Mouse (Mus musculus) embryonic facial prominence, embryonic 14.5 days (tissue): Measurements from ENCODE around the gene Slc4a4. TPM values are rescaled to one million over a fixed set of nuclear protein-coding genes. Genes with fewer than 3 reads are reported as not detected.

Experiments used
- ATAC-seq: fragments of 200-750 bp; cut with Nextera tagmentation; 2 replicates; pipeline ENCODE4 v1.8.0; 2017; ENCODE audit warnings: low read depth, moderate number of reproducible peaks, moderate TSS enrichment
- DNase-seq: peaks from one replicate; pipeline ENCODE4 v3.0.0-alpha.2; 2015; ENCODE audit warnings: low spot score
- H3K27ac ChIP-seq: fragments of 300-500 bp; sonication (generic); replicated peaks from 2 replicates; pipeline ENCODE4 v1.5.1; 2014; ENCODE audit warnings: low read depth, mild to moderate bottlenecking, low read length, moderate library complexity
- H3K27me3 ChIP-seq: fragments of 300-500 bp; sonication (generic); replicated peaks from 2 replicates; pipeline ENCODE4 v1.6.1; 2014; ENCODE audit warnings: low read length; ENCODE audit not compliant: control insufficient read depth, insufficient read depth
- H3K36me3 ChIP-seq: fragments of 300-500 bp; sonication (generic); 2 replicates; pipeline ENCODE4 v1.6.1; 2014; ENCODE audit warnings: low read length, mixed read lengths; ENCODE audit not compliant: control insufficient read depth, insufficient read depth
- H3K4me1 ChIP-seq: fragments of 300-500 bp; sonication (generic); 2 replicates; pipeline ENCODE4 v1.6.1; 2014; ENCODE audit warnings: antibody characterized with exemption, low read length; ENCODE audit not compliant: control insufficient read depth, insufficient read depth
- H3K4me2 ChIP-seq: fragments of 300-500 bp; sonication (generic); 2 replicates; pipeline ENCODE4 v1.6.1; 2014; ENCODE audit warnings: low read depth, mild to moderate bottlenecking, low read length, moderate library complexity, mixed read lengths
- H3K4me3 ChIP-seq: fragments of 300-500 bp; sonication (generic); 2 replicates; pipeline ENCODE4 v1.5.1; 2014; ENCODE audit warnings: low read depth, mild to moderate bottlenecking, low read length
- H3K9ac ChIP-seq: fragments of 300-500 bp; sonication (generic); 2 replicates; pipeline ENCODE4 v1.6.1; 2014; ENCODE audit warnings: low read depth, mild to moderate bottlenecking, low read length, moderate library complexity, mixed read lengths
- H3K9me3 ChIP-seq: fragments of 300-500 bp; sonication (generic); 2 replicates; pipeline ENCODE4 v1.6.1; 2016; ENCODE audit warnings: low read length; ENCODE audit not compliant: control insufficient read depth
- WGBS: fragments of 180-500 bp; shearing (Covaris S2); extraction: QIAGEN DNeasy Blood & Tissue Kit; methylation state at CpG from one replicate; pipeline ENCODE4 v1.1.7; 2014; 5-methylcytosine and 5-hydroxymethylcytosine counted together
- polyA plus RNA-seq: library from polyadenylated mRNA; unstranded; fragments of >200 nt; fragmentation: Nextera tagmentation; extraction: Ambion mirVana; gene quantifications from 2 replicates; pipeline ENCODE4 v1.2.1, GENCODE M21; 2014

The Slc4a4 gene
- polyA plus RNA-seq, 1 experiment from 2014 or later = 4.0 TPM

- no peak overlapping the region for H3K4me2 ChIP-seq
- H3K27me3 ChIP-seq = no peaks in the 10 kb centered on the region
- 55% methylated on average over 1 of the region's 1 CpGs for WGBS
- ATAC-seq = 0 out of 2 replicates have a peak, but pooled peaks have one; percentile 26
- DNase-seq = no peak
- no peak overlapping the region for H3K9ac ChIP-seq
- no peak overlapping the region for H3K27ac ChIP-seq
- H3K9me3 ChIP-seq = no peaks in the 10 kb centered on the region
- no peaks in the 10 kb centered on the region for H3K4me1 ChIP-seq
- H3K4me3 ChIP-seq = no peak overlapping the region
- no peaks in the 10 kb centered on the region for H3K36me3 ChIP-seq
Observed at GRCm38 (mm10) chr5:88903526-88903925, 16.9 kb downstream of the Slc4a4 start.

DNA sequence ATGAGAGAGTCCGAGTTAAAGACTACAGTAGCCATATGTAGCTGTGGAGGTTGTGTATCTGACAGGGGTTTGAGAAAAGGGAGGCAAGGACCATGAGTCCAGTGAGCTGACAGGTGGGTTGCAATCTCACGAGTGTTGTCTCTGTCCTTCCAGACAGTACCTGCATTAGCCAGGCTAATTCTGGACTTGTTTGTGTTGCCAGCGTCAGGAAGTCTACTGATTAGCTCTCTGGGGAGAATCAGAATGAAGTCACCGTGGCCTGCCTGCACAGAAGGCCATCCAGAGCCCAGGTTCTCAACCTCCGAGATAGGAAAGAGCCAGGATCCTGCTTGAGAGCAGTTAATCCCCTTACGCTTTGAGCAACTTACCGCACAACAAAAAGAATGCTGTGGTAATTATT is 18.2 kb downstream of the Slc4a4 start:
- Histone ChIP-seq H3K27me3 (no peaks in the 10 kb centered on the region), H3K4me2 (no peak overlapping the region), H3K4me3 (no peak overlapping the region), H3K9me3 (no peaks in the 10 kb centered on the region), H3K4me1 (no peaks in the 10 kb centered on the region), H3K27ac (no peak overlapping the region), H3K36me3 (no peaks in the 10 kb centered on the region), H3K9ac (no peak overlapping the region)
- WGBS = 63% methylated on average over 7 of the region's 7 CpGs
- ATAC-seq (no peak), DNase-seq (no peak)

DNA sequence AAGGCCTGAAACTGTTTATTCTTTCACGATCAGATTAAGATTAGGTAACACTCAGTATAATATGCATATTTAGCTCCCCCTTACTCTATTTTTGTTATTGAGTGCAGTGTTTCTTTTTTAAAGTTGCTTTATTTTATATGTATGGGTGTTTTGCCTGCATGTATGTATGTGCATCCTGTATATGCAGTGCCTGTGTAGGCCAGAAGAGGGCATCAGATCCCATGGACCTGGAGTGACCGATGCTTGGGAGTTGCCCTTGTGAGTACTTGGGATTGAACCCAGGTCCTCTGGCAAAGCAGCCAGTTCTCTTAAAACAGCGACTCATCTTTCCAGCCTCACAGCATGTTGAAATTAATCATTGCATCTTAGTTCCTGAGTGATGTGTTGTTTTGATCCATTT is 21.0 kb downstream of the Slc4a4 start:
- no peaks in the 10 kb centered on the region for H3K9me3 ChIP-seq
- H3K36me3 ChIP-seq = no peaks in the 10 kb centered on the region
- no peaks in the 10 kb centered on the region for H3K27me3 ChIP-seq
- H3K27ac ChIP-seq = no peak overlapping the region
- 93% methylated on average over 3 of the region's 3 CpGs for WGBS
- ATAC-seq (no peak), DNase-seq (no peak)
- no peak overlapping the region for H3K9ac ChIP-seq
- no peak overlapping the region for H3K4me2 ChIP-seq
- no peak overlapping the region for H3K4me3 ChIP-seq
- H3K4me1 ChIP-seq = no peaks in the 10 kb centered on the region

DNA sequence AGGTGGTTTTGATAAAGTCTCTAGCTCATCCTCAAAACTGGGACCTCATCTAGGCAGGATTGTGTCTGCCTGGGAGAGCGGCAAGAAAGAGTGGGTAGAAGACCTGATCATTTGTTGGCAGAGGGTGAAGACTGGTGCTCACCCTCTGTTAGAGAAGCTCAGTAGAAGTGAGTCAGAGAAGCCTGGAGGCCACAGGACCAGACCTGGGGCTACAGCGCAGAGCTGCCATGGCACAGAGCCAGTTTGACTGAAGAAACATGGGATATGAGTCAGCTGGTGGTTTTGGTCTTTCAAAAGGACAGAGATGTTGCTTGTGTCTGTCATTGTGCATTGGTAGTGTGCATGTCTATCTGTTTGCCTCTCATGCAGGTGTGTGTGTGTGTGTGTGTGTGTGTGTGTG is 26.0 kb downstream of the Slc4a4 start:
- ATAC-seq (no peak), DNase-seq (no peak)
- Histone ChIP-seq H3K9me3 (no peaks in the 10 kb centered on the region), H3K36me3 (no peaks in the 10 kb centered on the region), H3K4me1 (no peaks in the 10 kb centered on the region), H3K27me3 (no peaks in the 10 kb centered on the region), H3K9ac (no peak overlapping the region), H3K4me3 (no peak overlapping the region), H3K27ac (no peak overlapping the region), H3K4me2 (no peak overlapping the region)
- WGBS = 88% methylated on average over 2 of the region's 2 CpGs

DNA sequence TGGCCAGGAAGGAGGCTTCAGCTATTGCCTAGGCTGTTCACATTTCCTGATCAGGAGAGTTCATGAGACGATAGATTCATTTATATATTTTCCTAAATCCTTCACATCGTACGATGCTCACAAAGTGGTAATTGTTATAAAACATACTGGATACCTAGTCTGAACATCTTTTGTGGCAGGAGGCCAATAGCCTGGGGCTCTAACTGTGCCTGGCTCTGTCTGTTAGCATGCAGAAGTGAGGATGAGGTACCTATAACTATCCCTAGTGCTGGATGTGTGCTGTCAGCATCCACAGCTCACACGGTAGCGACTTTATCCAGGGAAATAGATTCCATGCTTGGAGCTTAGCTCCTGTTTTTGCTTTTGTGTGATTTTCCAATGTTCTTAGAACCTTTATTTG is 28.5 kb downstream of the Slc4a4 start:
- DNase-seq = no peak
- 84% methylated on average over 5 of the region's 5 CpGs for WGBS

GRCm38 (mm10) chr5:88916501-88916971 is 29.9 kb downstream of the Slc4a4 start:
- H3K27me3 ChIP-seq = no peaks in the 10 kb centered on the region
- no peak overlapping the region for H3K4me3 ChIP-seq
- no peak overlapping the region for H3K9ac ChIP-seq
- no peaks in the 10 kb centered on the region for H3K9me3 ChIP-seq
- ATAC-seq (no peak), DNase-seq (no peak)
- H3K4me2 ChIP-seq = no peak overlapping the region
- no peak overlapping the region for H3K27ac ChIP-seq
- 68% methylated on average over 9 of the region's 9 CpGs for WGBS
- H3K4me1 ChIP-seq = 0 out of 2 replicates have a peak, but pooled peaks cover 3% of the 10 kb centered on the region
- no peaks in the 10 kb centered on the region for H3K36me3 ChIP-seq

More for the DNA sequence above, 28.5 kb downstream of the Slc4a4 start:
- Histone ChIP-seq H3K4me3 (no peak overlapping the region), H3K27ac (no peak overlapping the region), H3K36me3 (no peaks in the 10 kb centered on the region), H3K4me2 (no peak overlapping the region), H3K27me3 (no peaks in the 10 kb centered on the region), H3K9ac (no peak overlapping the region), H3K9me3 (no peaks in the 10 kb centered on the region), H3K4me1 (0 out of 2 replicates have a peak, but pooled peaks cover 3% of the 10 kb centered on the region)
- no peak for ATAC-seq

GRCm38 (mm10) chr5:88917221-88917620 is 30.6 kb downstream of the Slc4a4 start:
- Histone ChIP-seq H3K4me2 (no peak overlapping the region), H3K9ac (no peak overlapping the region), H3K36me3 (no peaks in the 10 kb centered on the region), H3K27ac (no peak overlapping the region), H3K4me3 (no peak overlapping the region), H3K9me3 (no peaks in the 10 kb centered on the region), H3K27me3 (no peaks in the 10 kb centered on the region), H3K4me1 (0 out of 2 replicates have a peak, but pooled peaks cover 3% of the 10 kb centered on the region)
- ATAC-seq (no peak), DNase-seq (no peak)
- 85% methylated on average over 3 of the region's 3 CpGs for WGBS

GRCm38 (mm10) chr5:88917630-88918029 is 31.0 kb downstream of the Slc4a4 start:
- WGBS = 74% methylated on average over 10 of the region's 10 CpGs
- DNase-seq = no peak
- ATAC-seq = no peak

GRCm38 (mm10) chr5:88918538-88918937 is 31.9 kb downstream of the Slc4a4 start:
- Histone ChIP-seq H3K36me3 (no peaks in the 10 kb centered on the region), H3K4me2 (no peak overlapping the region), H3K27me3 (no peaks in the 10 kb centered on the region), H3K4me3 (no peak overlapping the region), H3K9ac (no peak overlapping the region), H3K27ac (no peak overlapping the region), H3K9me3 (no peaks in the 10 kb centered on the region), H3K4me1 (0 out of 2 replicates have a peak, but pooled peaks cover 3% of the 10 kb centered on the region)
- peak; percentile 56 for DNase-seq
- 65% methylated on average over 9 of the region's 9 CpGs for WGBS
- ATAC-seq = no peak

More at GRCm38 (mm10) chr5:88917630-88918029, 31.0 kb downstream of the Slc4a4 start:
- no peaks in the 10 kb centered on the region for H3K36me3 ChIP-seq
- no peak overlapping the region for H3K4me2 ChIP-seq
- no peaks in the 10 kb centered on the region for H3K9me3 ChIP-seq
- H3K27ac ChIP-seq = no peak overlapping the region
- no peak overlapping the region for H3K9ac ChIP-seq
- 0 out of 2 replicates have a peak, but pooled peaks cover 3% of the 10 kb centered on the region for H3K4me1 ChIP-seq
- no peak overlapping the region for H3K4me3 ChIP-seq
- no peaks in the 10 kb centered on the region for H3K27me3 ChIP-seq
